Mouse (Mus musculus) C2C12 (cell line): ENCODE data around the gene Ddhd1. TPM values are rescaled to one million over a fixed set of nuclear protein-coding genes. Genes with fewer than 3 reads are reported as not detected.

Experiments
- H3K27me3 ChIP-seq: one replicate; pipeline ENCODE4 v1.6.1; 2011; ENCODE audit not compliant: control insufficient read depth, insufficient read depth, insufficient read length
- H3K36me3 ChIP-seq: one replicate; pipeline ENCODE4 v1.6.1; 2011; ENCODE audit not compliant: control insufficient read depth, insufficient read depth
- H3K4me3 ChIP-seq: one replicate; pipeline ENCODE4 v1.5.1; 2011; ENCODE audit warnings: mild to moderate bottlenecking, control low read depth; ENCODE audit not compliant: poor library complexity, insufficient read depth, severe bottlenecking
- H3K79me2 ChIP-seq: one replicate; pipeline ENCODE4 v1.6.1; 2011; ENCODE audit not compliant: control insufficient read depth, insufficient read depth
- H3K79me3 ChIP-seq: one replicate; pipeline ENCODE4 v1.6.1; 2011; ENCODE audit warnings: low read depth, control low read depth
- H3ac ChIP-seq: one replicate; pipeline ENCODE3; 2011; ENCODE audit warnings: low read depth; ENCODE audit not compliant: control insufficient read depth, insufficient read length
- CEBPB ChIP-seq: IDR thresholded peaks from one replicate; pipeline ENCODE4 v1.6.1; 2011; ENCODE audit warnings: low read depth, mild to moderate bottlenecking, control low read depth, moderate library complexity
- CTCF ChIP-seq: IDR thresholded peaks from one replicate; pipeline ENCODE4 v1.5.1; 2011; ENCODE audit not compliant: control insufficient read depth, insufficient read depth, insufficient read length
- FOSL1 ChIP-seq: IDR thresholded peaks from one replicate; pipeline ENCODE4 v1.8.0; 2011; ENCODE audit warnings: mild to moderate bottlenecking, low read length; ENCODE audit not compliant: poor library complexity, insufficient read depth, severe bottlenecking
- MAX ChIP-seq: IDR thresholded peaks from one replicate; pipeline ENCODE4 v1.6.1; 2011; ENCODE audit warnings: mild to moderate bottlenecking, control low read depth
- MYOD1 ChIP-seq: IDR thresholded peaks from one replicate; pipeline ENCODE4 v1.6.1; 2011; ENCODE audit warnings: low read depth; ENCODE audit not compliant: control insufficient read depth, insufficient read length
- MYOG ChIP-seq: IDR thresholded peaks from one replicate; pipeline ENCODE4 v1.6.1; 2011; ENCODE audit not compliant: control insufficient read depth, insufficient read length; ENCODE audit errors: extremely low read depth
- USF1 ChIP-seq: IDR thresholded peaks from one replicate; pipeline ENCODE4 v1.6.1; 2011; ENCODE audit warnings: low read depth, mild to moderate bottlenecking, control low read depth, moderate library complexity
- polyA plus RNA-seq: library from polyadenylated mRNA; unstranded; fragments of >200 nt; fragmentation: generic; extraction: Trizol; gene quantifications from one replicate; pipeline ENCODE4 v1.2.1, GENCODE M21; 2012; ENCODE audit warnings: missing spikeins

Gene Ddhd1
- polyA plus RNA-seq, 1 experiment = 6.4 TPM

DNA sequence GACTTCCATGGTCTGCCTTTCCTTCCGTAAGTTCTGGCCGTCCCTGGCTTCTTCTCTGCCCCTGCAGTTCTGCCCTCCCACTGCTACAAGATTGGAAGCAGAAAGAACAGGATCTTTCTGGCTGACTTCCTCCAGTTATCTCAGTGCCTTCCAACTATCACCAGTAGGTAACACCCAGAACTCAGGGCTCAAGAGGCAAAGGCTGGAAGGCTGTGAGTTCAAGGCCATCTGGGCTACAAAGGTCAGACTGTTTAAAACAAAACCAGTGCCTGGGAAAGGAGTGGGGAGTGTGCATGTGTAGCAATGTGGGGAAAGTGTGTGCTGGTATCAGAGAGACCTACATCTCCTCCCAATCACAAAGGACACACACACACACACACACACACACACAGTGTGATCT, 42.2 kb downstream of the Ddhd1 start:
- no peak for TF ChIP-seq CEBPB
- Histone ChIP-seq H3K36me3 (peaks cover 5% of the 10 kb centered on the region), H3K79me2 (no peaks in the 10 kb centered on the region), H3ac (no peak overlapping the region), H3K27me3 (no peaks in the 10 kb centered on the region), H3K4me3 (no peak overlapping the region), H3K79me3 (no peaks in the 10 kb centered on the region)

DNA sequence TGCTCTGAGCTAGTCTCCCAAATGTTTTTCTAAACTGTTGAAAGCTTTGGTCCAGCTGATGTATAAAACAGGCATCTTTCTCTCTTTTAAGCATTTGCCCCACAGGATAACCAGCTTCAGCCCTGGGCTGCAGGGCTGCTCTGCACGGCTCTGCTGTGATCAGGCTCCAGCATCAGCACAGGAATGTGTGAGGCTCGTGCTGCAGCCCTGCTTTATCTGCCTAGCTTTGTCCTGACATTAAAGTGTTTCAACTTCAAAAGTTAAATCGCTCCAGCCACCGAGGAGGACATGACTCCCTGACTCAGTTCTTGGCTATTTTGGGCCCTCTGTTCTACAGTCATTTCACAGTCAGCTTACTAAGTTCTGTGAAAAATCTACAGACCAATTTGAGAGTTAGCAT, 43.1 kb downstream of the Ddhd1 start:
- Histone ChIP-seq H3ac (no peak overlapping the region), H3K79me3 (no peaks in the 10 kb centered on the region), H3K27me3 (no peaks in the 10 kb centered on the region), H3K79me2 (no peaks in the 10 kb centered on the region), H3K4me3 (no peak overlapping the region), H3K36me3 (peaks cover 9% of the 10 kb centered on the region)
- no peak for TF ChIP-seq MAX

DNA sequence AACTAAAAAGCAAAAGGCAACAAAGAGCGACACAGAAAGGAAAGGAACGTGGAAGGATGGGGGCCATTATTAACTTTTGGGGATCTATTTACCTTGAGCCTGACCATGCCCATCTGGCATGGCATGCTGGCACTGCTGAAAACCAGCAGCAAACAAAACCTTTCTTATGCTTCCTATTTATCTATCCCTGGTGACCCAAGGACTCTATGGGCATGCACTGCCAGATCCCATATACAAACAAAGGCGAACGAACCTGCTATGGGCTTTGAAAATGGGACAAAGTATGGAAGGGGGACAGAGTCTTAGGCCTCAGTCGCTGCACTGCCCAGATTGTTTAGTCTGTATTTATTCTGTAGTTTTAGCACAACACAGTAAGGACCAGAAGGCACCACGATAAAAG, 43.5 kb downstream of the Ddhd1 start:
- H3K79me3 ChIP-seq = no peaks in the 10 kb centered on the region
- H3K27me3 ChIP-seq = no peaks in the 10 kb centered on the region
- H3K79me2 ChIP-seq = no peaks in the 10 kb centered on the region
- peaks cover 9% of the 10 kb centered on the region for H3K36me3 ChIP-seq
- no peak overlapping the region for H3K4me3 ChIP-seq
- H3ac ChIP-seq = no peak overlapping the region
- TF ChIP-seq MAX (no peak), FOSL1 (no peak), MYOD1 (no peak), MYOG (no peak), USF1 (no peak), CTCF (no peak), CEBPB (no peak)

DNA sequence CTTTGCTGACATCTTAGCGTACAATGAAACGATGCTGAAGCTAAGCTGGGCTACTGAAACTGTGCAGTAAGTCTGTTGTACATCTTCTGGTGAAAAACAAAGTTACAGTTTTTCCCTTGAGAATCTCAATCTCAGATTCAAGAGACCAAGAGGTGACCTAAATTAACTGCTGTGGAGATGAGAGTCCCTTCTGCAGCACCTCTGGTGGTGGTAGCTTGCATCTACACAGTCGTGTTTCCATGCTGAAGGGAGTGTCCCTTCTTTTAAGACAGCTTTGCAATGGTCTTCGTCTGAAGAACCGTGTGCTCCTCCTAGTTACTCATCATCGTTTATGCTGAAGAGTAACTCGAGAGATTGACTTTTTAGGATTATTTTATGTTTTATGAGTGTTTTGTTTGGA, 46.3 kb downstream of the Ddhd1 start:
- Histone ChIP-seq H3K36me3 (peaks cover 9% of the 10 kb centered on the region), H3K79me2 (no peaks in the 10 kb centered on the region)

DNA sequence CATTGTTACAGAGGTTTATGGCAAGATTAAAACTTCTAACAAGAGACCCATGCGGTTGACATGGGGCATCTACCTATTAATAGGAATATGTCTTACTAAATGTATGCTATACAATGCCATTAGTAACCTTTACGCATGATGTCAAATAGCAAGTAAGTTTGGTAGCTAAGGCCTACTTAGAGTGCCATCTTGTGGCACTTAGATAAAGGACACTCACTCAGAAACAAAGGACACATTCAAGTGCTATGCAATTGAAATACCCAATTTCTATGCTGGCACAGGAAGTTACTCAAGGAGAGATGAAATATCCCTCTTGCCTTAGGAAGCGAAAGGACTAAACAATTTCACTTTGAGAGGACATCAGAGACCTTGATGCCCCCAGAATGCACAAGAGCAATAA, 55.9 kb downstream of the Ddhd1 start:
- no peak for TF ChIP-seq MYOD1
- peak; percentile 23 for TF ChIP-seq CTCF
- no peaks in the 10 kb centered on the region for H3K27me3 ChIP-seq
- H3K4me3 ChIP-seq = no peak overlapping the region
- no peaks in the 10 kb centered on the region for H3K79me2 ChIP-seq
- H3K79me3 ChIP-seq = no peaks in the 10 kb centered on the region
- H3K36me3 ChIP-seq = peaks cover 12% of the 10 kb centered on the region
- H3ac ChIP-seq = no peak overlapping the region

More for the DNA sequence above, 46.3 kb downstream of the Ddhd1 start:
- Histone ChIP-seq H3K4me3 (no peak overlapping the region), H3ac (no peak overlapping the region), H3K79me3 (no peaks in the 10 kb centered on the region), H3K27me3 (no peaks in the 10 kb centered on the region)
- no peak for TF ChIP-seq USF1
- TF ChIP-seq FOSL1 = no peak
- TF ChIP-seq MYOG = no peak
- TF ChIP-seq MAX = no peak
- TF ChIP-seq MYOD1 = no peak
- TF ChIP-seq CTCF = no peak
- TF ChIP-seq CEBPB = no peak

DNA sequence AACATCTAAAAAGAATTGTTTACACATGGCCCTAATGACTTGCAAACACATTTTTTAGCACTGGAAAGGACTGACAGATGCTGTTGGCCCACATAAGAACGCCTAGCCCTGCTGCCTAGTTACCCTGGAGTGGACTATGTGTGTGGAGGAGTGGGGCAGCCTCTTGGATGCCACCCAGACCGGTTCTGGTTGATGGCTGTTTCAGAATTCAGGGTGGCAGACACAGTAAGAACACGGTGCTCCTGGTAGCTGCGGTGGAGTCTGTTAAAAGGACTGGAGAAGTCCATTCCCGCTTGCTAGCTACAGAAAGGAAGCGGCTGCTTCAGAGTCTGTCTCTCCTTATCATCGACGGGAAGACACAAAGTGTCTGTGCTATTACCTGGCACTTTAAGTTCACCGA, 57.4 kb downstream of the Ddhd1 start:
- no peaks in the 10 kb centered on the region for H3K79me2 ChIP-seq
- no peak for TF ChIP-seq MYOD1
- no peak for TF ChIP-seq CEBPB
- no peak for TF ChIP-seq FOSL1
- no peak for TF ChIP-seq MAX
- no peak for TF ChIP-seq CTCF
- TF ChIP-seq USF1 = no peak
- no peak for TF ChIP-seq MYOG

DNA sequence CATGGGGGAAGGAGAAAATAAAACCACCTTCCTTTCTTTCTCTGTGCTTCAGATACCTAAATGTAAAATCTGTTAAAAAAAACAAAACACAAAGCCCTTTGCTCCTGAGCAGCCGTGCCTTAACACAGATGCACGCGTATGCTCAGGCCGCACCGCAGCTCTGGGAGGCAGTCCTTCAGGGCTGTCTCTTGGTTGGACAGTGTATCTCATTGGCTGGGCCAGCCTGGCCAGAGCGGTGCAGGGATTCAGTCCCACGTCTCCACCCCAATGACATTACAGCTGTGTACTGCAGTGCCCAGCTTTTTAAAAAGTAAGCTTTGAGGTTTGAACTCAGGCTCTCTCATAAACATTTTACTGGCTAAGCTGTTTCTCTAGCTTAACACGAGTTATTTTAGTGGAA, 60.1 kb downstream of the Ddhd1 start:
- H3K36me3 ChIP-seq = peaks cover 13% of the 10 kb centered on the region
- no peaks in the 10 kb centered on the region for H3K27me3 ChIP-seq
- H3K79me2 ChIP-seq = no peaks in the 10 kb centered on the region
- TF ChIP-seq FOSL1 (no peak), MAX (no peak), CEBPB (no peak), MYOG (no peak), USF1 (no peak), CTCF (no peak)
- no peak overlapping the region for H3ac ChIP-seq
- H3K79me3 ChIP-seq = no peaks in the 10 kb centered on the region
- H3K4me3 ChIP-seq = no peak overlapping the region

More for the DNA sequence above, 57.4 kb downstream of the Ddhd1 start:
- peaks cover 13% of the 10 kb centered on the region for H3K36me3 ChIP-seq
- no peaks in the 10 kb centered on the region for H3K27me3 ChIP-seq
- H3K79me3 ChIP-seq = no peaks in the 10 kb centered on the region
- no peak overlapping the region for H3K4me3 ChIP-seq
- H3ac ChIP-seq = no peak overlapping the region
